Mouse (Mus musculus) spleen, adult 2 months (tissue): Measurements from ENCODE around the gene Cd1d1.

ENCODE experiments used
- CTCF ChIP-seq: fragments of 200-500 bp; IDR thresholded peaks from 2 replicates; pipeline ENCODE4 v1.5.1; 2011; ENCODE audit warnings: mild to moderate bottlenecking, inconsistent platforms; ENCODE audit not compliant: insufficient read depth, insufficient read length, insufficient replicate concordance; ENCODE audit errors: extremely low read depth
- POLR2A ChIP-seq: fragments of 200-500 bp; IDR thresholded peaks from 2 replicates; pipeline ENCODE4 v1.6.1; 2011; ENCODE audit warnings: low read depth, low read length, inconsistent platforms

DNA sequence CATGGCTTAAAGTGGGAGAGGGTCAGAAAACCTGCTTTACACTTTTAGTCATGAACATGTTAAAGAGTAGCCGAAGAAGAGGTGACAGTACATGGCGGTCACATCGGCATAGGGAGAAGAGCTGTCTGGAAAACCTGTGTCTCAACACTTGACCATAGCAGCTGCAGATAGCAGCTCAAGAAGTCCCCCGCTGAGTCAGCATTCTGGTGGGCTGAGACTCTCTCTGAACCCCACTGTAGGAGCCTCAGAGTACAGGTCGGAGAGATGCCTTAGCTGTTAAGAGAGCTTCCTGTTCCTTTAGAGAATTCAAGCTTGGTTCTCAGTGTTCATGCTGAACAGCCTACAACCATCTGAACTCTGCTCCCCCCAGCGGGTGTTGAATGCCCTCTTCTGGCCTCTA is 39.3 kb upstream of the Cd1d1 start:
- no peak for TF ChIP-seq POLR2A
- TF ChIP-seq CTCF: no peak
